Mouse (Mus musculus) embryonic facial prominence, embryonic 12.5 days (tissue): ENCODE measurements around the gene Prdm11. TPM values are rescaled to one million over a fixed set of nuclear protein-coding genes. Genes with fewer than 3 reads are reported as not detected.

Experiments used
- ATAC-seq: fragments of 200-750 bp; cut with Nextera tagmentation; 2 replicates; pipeline ENCODE4 v1.8.0; 2017; ENCODE audit not compliant: insufficient number of reproducible peaks, insufficient read depth, low FRiP score, low TSS enrichment
- H3K27ac ChIP-seq: fragments of 300-500 bp; sonication (generic); 2 replicates; pipeline ENCODE4 v1.5.1; 2016; ENCODE audit warnings: mild to moderate bottlenecking
- H3K27me3 ChIP-seq: fragments of 300-500 bp; sonication (generic); 2 replicates; pipeline ENCODE4 v1.6.1; 2016; ENCODE audit warnings: mild to moderate bottlenecking, moderate library complexity
- H3K36me3 ChIP-seq: fragments of 300-500 bp; sonication (generic); 2 replicates; pipeline ENCODE4 v1.6.1; 2016; ENCODE audit warnings: mild to moderate bottlenecking
- H3K4me1 ChIP-seq: fragments of 300-500 bp; sonication (generic); 2 replicates; pipeline ENCODE4 v1.6.1; 2016
- H3K4me2 ChIP-seq: fragments of 300-500 bp; sonication (generic); replicated peaks from 2 replicates; pipeline ENCODE4 v1.6.1; 2016; ENCODE audit warnings: mild to moderate bottlenecking, moderate library complexity
- H3K4me3 ChIP-seq: fragments of 300-500 bp; sonication (generic); 2 replicates; pipeline ENCODE4 v1.5.1; 2016; ENCODE audit warnings: mild to moderate bottlenecking
- H3K9ac ChIP-seq: fragments of 300-500 bp; sonication (generic); 2 replicates; pipeline ENCODE4 v1.6.1; 2016; ENCODE audit warnings: mild to moderate bottlenecking, moderate library complexity
- H3K9me3 ChIP-seq: fragments of 300-500 bp; sonication (generic); 2 replicates; pipeline ENCODE4 v1.6.1; 2016; ENCODE audit warnings: mild to moderate bottlenecking, moderate library complexity
- WGBS: fragments of 180-500 bp; shearing (Covaris S2); methylation state at CpG from one replicate; pipeline ENCODE4 v1.1.7; 2016; 5-methylcytosine and 5-hydroxymethylcytosine counted together
- polyA plus RNA-seq: library from polyadenylated mRNA; unstranded; fragments of >200 nt; fragmentation: Nextera tagmentation; extraction: Ambion mirVana; gene quantifications from 2 replicates; pipeline ENCODE4 v1.2.1, GENCODE M21; 2016

Gene Prdm11
- polyA plus RNA-seq, 1 experiment from 2014 or later = 6.2 TPM

DNA sequence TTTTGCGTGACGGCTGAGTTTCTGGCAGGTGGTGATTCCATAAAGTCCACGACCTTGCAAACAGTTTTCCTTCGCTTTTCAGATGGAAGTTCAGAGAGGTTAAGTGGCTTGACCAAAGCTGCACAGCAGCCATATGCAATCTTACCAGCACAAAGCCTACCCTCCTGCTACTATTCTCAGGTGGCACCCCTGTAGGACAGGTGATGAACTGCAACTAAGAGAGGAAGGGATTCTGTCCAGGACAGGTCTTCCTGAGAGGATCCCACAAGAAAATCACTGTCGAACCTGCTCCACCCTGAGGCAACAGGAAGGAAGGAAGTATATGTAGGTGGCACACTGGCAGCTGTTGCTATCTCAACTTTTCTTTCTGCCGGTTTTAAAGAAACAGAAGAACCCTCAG, 17.1 kb downstream of the Prdm11 start:
- WGBS = 59% methylated on average over 6 of the region's 6 CpGs
- H3K4me1 ChIP-seq = peaks cover 29% of the 10 kb centered on the region

DNA sequence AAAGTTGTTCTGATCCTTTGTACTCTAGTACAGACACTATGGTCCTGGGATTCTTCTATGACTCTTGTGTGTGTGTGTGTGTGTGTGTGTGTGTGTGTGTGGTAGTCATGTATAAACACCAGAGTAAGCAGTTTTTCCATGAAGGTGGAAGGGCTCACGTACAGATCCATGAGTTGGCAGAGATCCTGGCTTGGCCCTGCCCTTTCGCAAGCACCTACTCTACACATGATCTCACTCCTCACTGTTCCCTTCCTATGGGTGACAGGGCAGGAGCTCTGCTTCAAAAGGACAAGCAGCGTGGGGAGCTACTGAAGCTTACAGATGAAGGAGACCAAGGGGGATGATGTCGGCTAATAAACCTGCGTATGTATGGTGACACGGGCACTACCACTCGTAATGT, 18.3 kb downstream of the Prdm11 start:
- Histone ChIP-seq H3K4me3 (no peak overlapping the region), H3K4me1 (peaks cover 29% of the 10 kb centered on the region), H3K9me3 (peaks cover 14% of the 10 kb centered on the region), H3K4me2 (no peak overlapping the region), H3K9ac (no peak overlapping the region), H3K36me3 (peaks cover 24% of the 10 kb centered on the region), H3K27ac (no peak overlapping the region), H3K27me3 (no peaks in the 10 kb centered on the region)
- no peak for ATAC-seq
- WGBS = 93% methylated on average over 7 of the region's 7 CpGs

More for the DNA sequence above, 17.1 kb downstream of the Prdm11 start:
- Histone ChIP-seq H3K9me3 (0 out of 2 replicates have a peak, but pooled peaks cover 3% of the 10 kb centered on the region), H3K9ac (0 out of 2 replicates have a peak overlapping the region, but pooled peaks have one; percentile 9), H3K4me3 (no peak overlapping the region), H3K4me2 (no peak overlapping the region), H3K27me3 (no peaks in the 10 kb centered on the region), H3K27ac (no peak overlapping the region), H3K36me3 (peaks cover 14% of the 10 kb centered on the region; the same call in 1 of the 2 replicates)
- no peak for ATAC-seq

DNA sequence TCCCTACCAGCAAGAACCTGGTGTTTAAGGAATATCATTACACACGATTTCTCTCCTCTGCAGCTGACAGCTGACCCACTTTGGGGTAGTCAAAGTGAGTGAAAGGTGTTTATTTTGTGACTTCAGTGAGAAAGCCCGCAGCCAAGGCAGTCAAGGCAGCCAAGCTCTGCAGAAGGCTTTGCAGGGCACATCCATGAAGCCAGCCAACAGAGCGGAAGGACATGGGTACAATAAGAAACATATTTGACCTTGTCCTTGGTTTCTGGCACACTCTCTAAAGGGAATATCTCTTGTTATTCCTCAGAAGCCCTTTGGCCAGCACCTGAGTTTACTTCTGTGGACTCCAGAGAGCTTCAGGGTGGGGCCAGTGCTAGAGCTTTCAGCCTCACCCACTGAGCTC, 21.5 kb downstream of the Prdm11 start:
- Histone ChIP-seq H3K9me3 (peaks cover 20% of the 10 kb centered on the region), H3K27ac (no peak overlapping the region), H3K36me3 (peaks cover 29% of the 10 kb centered on the region), H3K27me3 (no peaks in the 10 kb centered on the region), H3K9ac (no peak overlapping the region), H3K4me1 (peaks cover 10% of the 10 kb centered on the region), H3K4me3 (no peak overlapping the region), H3K4me2 (no peak overlapping the region)
- ATAC-seq = no peak
- WGBS = 72% methylated on average over 3 of the region's 3 CpGs

DNA sequence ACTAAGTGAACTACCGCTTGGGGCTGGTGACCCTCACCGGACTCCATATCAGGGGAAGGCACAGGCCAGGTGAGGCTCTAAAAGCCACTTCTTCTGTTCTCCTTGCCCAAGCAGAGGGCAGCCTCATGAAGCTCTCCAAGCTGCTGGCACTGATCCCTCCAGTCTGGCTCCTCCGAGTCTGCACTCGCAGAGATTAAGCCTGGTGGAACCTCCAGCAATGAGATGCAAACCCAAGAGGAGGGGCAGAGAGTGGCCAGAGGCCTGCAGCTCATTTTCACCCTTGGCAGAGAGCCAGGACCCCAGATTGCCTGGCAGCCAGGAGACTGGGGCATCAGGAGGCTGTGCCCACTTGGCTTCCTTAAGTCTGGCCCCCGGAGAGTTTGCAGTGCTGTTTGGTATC, 27.1 kb downstream of the Prdm11 start:
- no peak overlapping the region for H3K27ac ChIP-seq
- no peak overlapping the region for H3K4me2 ChIP-seq
- peaks cover 15% of the 10 kb centered on the region for H3K36me3 ChIP-seq
- H3K27me3 ChIP-seq = no peaks in the 10 kb centered on the region
- H3K9me3 ChIP-seq = peaks cover 16% of the 10 kb centered on the region
- ATAC-seq = no peak
- H3K4me1 ChIP-seq = peaks cover 22% of the 10 kb centered on the region
- no peak overlapping the region for H3K4me3 ChIP-seq
- 72% methylated on average over 5 of the region's 5 CpGs for WGBS
- no peak overlapping the region for H3K9ac ChIP-seq

DNA sequence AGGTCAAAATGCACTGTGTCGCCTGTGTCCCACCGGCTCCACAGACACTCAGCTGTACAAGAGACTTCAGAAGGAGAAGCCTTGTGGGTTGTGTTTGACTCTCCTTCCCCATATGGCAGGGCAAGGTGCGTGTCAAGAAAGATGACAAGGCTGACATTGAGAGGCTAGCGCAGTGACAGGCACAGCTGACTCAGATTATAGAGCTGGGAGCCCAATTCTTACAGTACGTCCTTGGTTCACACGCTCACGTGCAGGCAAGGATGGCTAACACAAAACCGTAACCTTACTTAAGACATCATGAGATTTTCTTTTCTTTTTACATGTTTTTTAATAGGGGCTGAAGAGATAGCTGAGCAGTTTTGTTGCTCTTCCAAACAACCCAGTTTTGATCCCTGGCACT, 28.8 kb downstream of the Prdm11 start:
- Histone ChIP-seq H3K27ac (no peak overlapping the region), H3K9me3 (no peaks in the 10 kb centered on the region; the same call in 1 of the 2 replicates), H3K4me1 (peaks cover 28% of the 10 kb centered on the region), H3K4me2 (no peak overlapping the region), H3K27me3 (no peaks in the 10 kb centered on the region), H3K9ac (no peak overlapping the region), H3K36me3 (peaks cover 7% of the 10 kb centered on the region; the same call in 1 of the 2 replicates), H3K4me3 (no peak overlapping the region)
- ATAC-seq = no peak
- WGBS = 84% methylated on average over 8 of the region's 8 CpGs

DNA sequence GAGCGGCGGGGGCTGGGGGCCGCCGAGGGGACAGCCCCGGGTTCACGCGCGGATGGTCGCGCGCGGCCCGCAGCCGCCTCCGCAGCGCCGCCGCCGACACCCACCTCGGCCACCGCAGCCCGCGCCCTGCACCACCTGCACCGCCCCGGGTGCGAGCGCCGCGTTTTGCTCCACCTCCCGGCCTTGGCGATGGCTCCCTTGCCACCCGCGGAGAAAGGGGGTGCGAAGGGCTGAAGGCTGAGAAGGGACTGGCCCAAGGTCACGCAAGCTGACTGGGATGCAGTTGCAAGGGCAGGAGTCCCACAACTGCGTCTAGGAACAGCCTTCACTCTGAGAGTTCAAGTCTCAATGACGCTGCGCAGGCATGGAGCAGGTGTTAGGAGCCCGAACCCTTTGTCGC, 30.9 kb downstream of the Prdm11 start:
- 0 out of 2 replicates have a peak, but pooled peaks have one; percentile 10 for ATAC-seq
- Histone ChIP-seq H3K27ac (peak overlapping the region; percentile 91), H3K27me3 (no peaks in the 10 kb centered on the region), H3K4me3 (peak overlapping the region; percentile 61), H3K9me3 (no peaks in the 10 kb centered on the region), H3K9ac (peak overlapping the region; percentile 72), H3K36me3 (peaks cover 20% of the 10 kb centered on the region), H3K4me1 (peaks cover 28% of the 10 kb centered on the region), H3K4me2 (peak overlapping the region; percentile 92)
- WGBS = 3% methylated on average over 34 of the region's 40 CpGs

DNA sequence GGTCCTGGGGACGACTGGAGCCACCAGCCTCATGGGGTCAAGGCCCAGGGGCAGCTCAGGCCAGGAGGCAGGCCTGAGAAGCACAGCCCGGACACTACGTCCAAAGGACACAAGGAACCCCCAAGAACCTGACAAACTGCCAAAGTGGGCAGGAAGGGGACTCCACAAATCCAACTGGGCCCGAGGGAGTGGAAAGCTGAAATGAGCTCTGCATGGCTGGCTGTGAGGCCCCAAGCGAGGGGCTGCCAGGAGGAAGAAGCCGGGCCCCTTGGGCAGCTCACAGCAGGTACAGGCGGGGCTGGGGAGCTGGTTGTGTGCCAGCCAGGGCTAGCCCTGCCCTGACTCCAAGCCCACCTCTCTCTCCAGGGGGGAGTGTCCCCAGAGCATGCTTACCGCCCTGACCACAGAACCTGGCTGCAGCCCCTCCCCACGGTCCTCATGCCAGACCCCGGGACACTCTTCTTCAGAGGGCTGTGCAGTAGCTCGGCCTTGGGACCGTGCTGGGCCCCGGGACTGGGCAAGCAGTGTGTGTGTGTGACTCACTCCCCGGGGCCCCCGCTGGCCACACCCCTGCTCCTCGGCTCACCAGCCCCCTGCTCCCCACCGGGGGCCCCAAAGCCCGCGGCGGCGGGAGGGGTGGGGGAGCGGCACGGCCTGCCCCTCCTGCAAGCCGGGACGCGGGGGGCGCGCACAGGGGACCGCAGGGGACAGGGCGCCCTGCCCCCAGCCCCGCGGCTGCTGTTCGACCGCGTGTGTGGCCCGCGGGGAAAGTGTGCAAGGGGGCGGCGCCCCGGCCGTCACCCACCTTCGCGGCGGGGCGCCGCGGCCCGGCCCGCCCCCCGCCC, 31.7 kb downstream of the Prdm11 start:
- Histone ChIP-seq H3K4me1 (peaks cover 27% of the 10 kb centered on the region), H3K36me3 (peaks cover 24% of the 10 kb centered on the region), H3K27ac (peak overlapping the region; percentile 91), H3K4me2 (peak overlapping the region; percentile 92), H3K9me3 (no peaks in the 10 kb centered on the region), H3K4me3 (peak overlapping the region; percentile 61), H3K9ac (peak overlapping the region; percentile 72), H3K27me3 (no peaks in the 10 kb centered on the region)
- WGBS = 2% methylated on average over 35 of the region's 50 CpGs
- ATAC-seq = peak; percentile 78

DNA sequence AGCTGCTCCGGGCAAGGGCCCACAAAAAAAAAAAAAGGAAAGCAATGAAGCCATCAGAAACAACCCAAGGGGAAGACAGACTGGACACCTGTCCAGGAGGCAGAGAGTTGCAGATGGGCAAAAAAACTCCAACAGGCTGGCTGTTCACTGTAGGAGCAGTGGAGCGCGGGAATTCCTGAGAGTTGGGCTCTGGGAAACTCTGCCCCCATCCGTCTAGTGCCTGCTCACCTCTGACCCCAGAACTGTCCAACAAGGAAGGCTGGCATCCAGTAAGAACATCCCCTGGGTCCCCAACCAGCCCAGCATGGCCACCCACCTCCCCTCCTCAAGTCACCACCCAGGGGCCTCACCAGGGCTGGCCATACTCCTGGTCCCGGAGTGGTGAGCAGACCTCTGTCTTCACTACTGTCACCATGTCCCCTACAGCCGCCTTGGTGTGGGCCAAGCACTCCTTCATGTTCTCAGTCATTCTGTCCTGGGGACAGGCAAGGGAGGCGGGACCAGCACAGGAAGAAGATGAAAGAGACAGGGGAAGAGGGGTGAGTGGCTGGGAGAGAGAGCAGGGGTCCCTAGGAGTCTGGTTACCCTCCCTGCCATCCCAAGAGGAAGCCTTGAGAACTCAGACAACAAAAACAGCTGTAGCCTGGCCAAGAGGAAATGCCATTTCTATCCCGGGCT, 32.4 kb downstream of the Prdm11 start:
- Histone ChIP-seq H3K27ac (peak overlapping the region; percentile 91), H3K4me2 (peak overlapping the region; percentile 92), H3K36me3 (peaks cover 31% of the 10 kb centered on the region), H3K4me3 (peak overlapping the region; percentile 61), H3K4me1 (peaks cover 20% of the 10 kb centered on the region), H3K9ac (no peak overlapping the region), H3K9me3 (no peaks in the 10 kb centered on the region), H3K27me3 (no peaks in the 10 kb centered on the region)
- ATAC-seq = peak; percentile 3; the same call in 1 of the 2 replicates
- 58% methylated on average over 8 of the region's 8 CpGs for WGBS

DNA sequence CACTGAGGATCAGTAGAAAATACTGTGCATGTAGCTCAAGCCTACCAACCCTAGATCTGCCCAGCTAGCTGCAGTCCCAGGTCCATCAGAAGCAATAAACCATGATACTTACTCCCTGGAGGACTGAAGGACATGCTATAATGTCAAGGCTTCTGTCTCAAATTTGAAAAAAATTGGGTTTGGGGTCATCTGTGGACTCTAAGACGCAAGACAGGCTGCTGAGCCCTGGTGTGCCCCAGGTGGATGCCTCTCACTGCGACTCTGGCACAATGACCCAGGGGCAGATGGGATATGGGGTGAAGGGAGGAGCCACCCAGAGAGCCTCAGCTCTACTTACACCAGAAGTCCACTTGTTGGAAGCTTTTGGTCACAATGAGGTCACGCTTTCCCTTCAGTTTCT, 33.0 kb downstream of the Prdm11 start:
- no peaks in the 10 kb centered on the region for H3K9me3 ChIP-seq
- H3K4me1 ChIP-seq = peaks cover 19% of the 10 kb centered on the region
- no peak overlapping the region for H3K27ac ChIP-seq
- H3K4me2 ChIP-seq = no peak overlapping the region
- ATAC-seq = no peak
- no peak overlapping the region for H3K4me3 ChIP-seq
- H3K9ac ChIP-seq = no peak overlapping the region
- H3K36me3 ChIP-seq = peaks cover 37% of the 10 kb centered on the region
- no peaks in the 10 kb centered on the region for H3K27me3 ChIP-seq
- WGBS = 94% methylated on average over 3 of the region's 3 CpGs

DNA sequence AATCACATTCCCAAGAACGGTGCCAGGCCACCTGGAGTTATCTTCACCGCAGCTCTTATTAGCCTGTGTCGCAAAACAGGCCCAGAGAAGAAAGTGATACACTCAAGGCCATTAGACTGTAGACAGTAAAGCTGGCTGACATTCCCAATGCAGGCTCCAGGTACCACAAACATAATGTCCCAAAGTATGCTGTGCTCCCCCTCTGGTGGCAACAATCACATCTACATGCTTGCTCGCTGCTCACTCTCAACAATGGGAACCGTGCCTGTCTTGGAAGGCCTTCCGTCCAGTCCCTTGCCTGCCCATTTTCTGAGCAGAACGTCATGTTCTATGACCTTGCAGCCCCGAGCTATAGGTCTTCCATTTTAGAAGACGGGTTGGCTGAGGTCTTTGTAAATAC, 34.0 kb downstream of the Prdm11 start:
- peaks cover 39% of the 10 kb centered on the region for H3K36me3 ChIP-seq
- H3K27ac ChIP-seq = no peak overlapping the region
- no peak overlapping the region for H3K9ac ChIP-seq
- no peaks in the 10 kb centered on the region for H3K9me3 ChIP-seq
- no peak overlapping the region for H3K4me3 ChIP-seq
- ATAC-seq = no peak
- H3K4me1 ChIP-seq = peaks cover 19% of the 10 kb centered on the region
- H3K27me3 ChIP-seq = no peaks in the 10 kb centered on the region
- 88% methylated on average over 9 of the region's 9 CpGs for WGBS
- H3K4me2 ChIP-seq = no peak overlapping the region

DNA sequence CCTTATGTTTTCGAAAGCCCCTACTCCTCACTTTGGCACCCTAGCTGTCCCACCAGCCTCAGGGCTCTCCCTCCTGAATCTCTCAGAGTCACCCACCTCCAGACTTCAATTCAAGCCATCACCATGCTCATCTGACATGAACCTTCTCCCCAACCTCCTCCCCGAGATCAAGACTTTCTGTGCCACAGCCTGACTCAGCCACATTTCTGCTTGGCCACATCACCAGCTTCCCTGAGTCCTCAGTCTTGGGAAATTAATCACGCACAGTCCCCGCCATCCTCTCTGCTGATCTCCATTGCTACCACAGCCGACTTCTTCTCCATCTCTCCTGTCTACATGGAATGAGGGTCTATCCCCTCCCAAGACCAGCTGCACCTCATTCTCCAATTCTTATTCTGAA, 34.5 kb downstream of the Prdm11 start:
- no peaks in the 10 kb centered on the region for H3K9me3 ChIP-seq
- peaks cover 39% of the 10 kb centered on the region for H3K36me3 ChIP-seq
- 93% methylated on average over 5 of the region's 5 CpGs for WGBS
- peaks cover 19% of the 10 kb centered on the region for H3K4me1 ChIP-seq
- no peak for ATAC-seq
- H3K27ac ChIP-seq = no peak overlapping the region
- no peaks in the 10 kb centered on the region for H3K27me3 ChIP-seq
- H3K4me3 ChIP-seq = no peak overlapping the region
- no peak overlapping the region for H3K4me2 ChIP-seq
- no peak overlapping the region for H3K9ac ChIP-seq
